ENCODE assay signal across 7 mouse cellular contexts in the genomic region with DNA sequence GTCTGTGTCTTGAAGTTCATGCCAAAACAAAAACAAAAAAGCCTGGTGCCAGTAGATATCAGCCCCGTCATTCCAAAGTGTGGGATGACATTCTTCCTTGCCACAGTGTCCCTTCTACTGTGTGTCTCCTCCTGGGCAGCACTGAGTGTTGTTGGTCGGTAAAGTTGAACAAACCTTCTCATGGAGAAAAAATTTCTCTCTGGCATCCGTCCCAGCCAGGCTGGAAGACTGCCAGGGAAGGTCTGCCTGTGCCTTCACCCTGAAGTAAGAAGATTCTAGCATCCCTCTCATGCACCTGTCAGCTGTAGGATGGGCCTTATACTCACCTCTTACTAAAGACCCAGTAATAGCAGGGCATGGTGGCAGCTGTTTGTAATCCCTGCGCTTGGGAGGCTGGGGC. TPM values are rescaled to one million over a fixed set of nuclear protein-coding genes. Genes with fewer than 3 reads are reported as not detected.
DNase-seq lines count a peak whose midpoint lies in the region; ATAC-seq and TF ChIP-seq lines count a peak whose summit lies in the region.

No protein-coding gene starts in this region.

- H3K9me3 ChIP-seq in midbrain, postnatal 0 days (ENCODE audit: low read length), result no peaks in the 10 kb centered on the region
- no peaks in the 10 kb centered on the region for H3K9me3 ChIP-seq in midbrain, embryonic 14.5 days (ENCODE audit: control insufficient read depth, low read length)

- no peak for ATAC-seq in midbrain, postnatal 0 days (ENCODE audit: low FRiP score)
- ATAC-seq in midbrain, embryonic 14.5 days (ENCODE audit: low FRiP score, low TSS enrichment), result no peak

- DNase-seq in midbrain, postnatal 0 days (ENCODE audit: low spot score), result peak; percentile 32
- DNase-seq in midbrain, embryonic 14.5 days, result no peak
- DNase-seq in brain, embryonic 14.5 days (ENCODE audit: low read depth), result peak; percentile 35
- peak; percentile 86 for DNase-seq in kidney, postnatal 10 days
- DNase-seq in urinary bladder, postnatal 25 days (ENCODE audit: low spot score), result peak; percentile 45
- DNase-seq in spleen, adult 12 weeks (ENCODE audit: low spot score), result no peak
- DNase-seq in c-Kit-positive CD71-positive TER-119-positive erythroid progenitor cells, embryonic 14.5 days (ENCODE audit: low spot score), result no peak

- H3K4me2 ChIP-seq in midbrain, postnatal 0 days (ENCODE audit: low read depth, low read length, poor library complexity, severe bottlenecking), result no peak overlapping the region
- H3K4me2 ChIP-seq in midbrain, embryonic 14.5 days (ENCODE audit: low read length), result no peak overlapping the region

- no peak overlapping the region for H3K27ac ChIP-seq in midbrain, postnatal 0 days (ENCODE audit: low read depth, low read length)
- H3K27ac ChIP-seq in midbrain, embryonic 14.5 days (replicated peaks; ENCODE audit: low read depth, low read length), result no peak overlapping the region

- H3K27me3 ChIP-seq in midbrain, postnatal 0 days (ENCODE audit: insufficient read depth, low read length), result no peaks in the 10 kb centered on the region
- H3K27me3 ChIP-seq in midbrain, embryonic 14.5 days (ENCODE audit: control insufficient read depth, insufficient read depth, low read length), result no peaks in the 10 kb centered on the region

- H3K4me3 ChIP-seq in midbrain, postnatal 0 days (ENCODE audit: low read depth, low read length), result no peak overlapping the region
- H3K4me3 ChIP-seq in midbrain, embryonic 14.5 days (replicated peaks; ENCODE audit: low read depth, low read length), result no peak overlapping the region

- no peak for TF ChIP-seq POLR2A in brain, embryonic 14.5 days (IDR thresholded peaks at IDR 0.05; ENCODE audit: borderline replicate concordance, extremely low read depth, insufficient read depth, insufficient read length, poor library complexity, severe bottlenecking)

- peaks cover 10% of the 10 kb centered on the region; the same call in 1 of the 2 replicates for H3K4me1 ChIP-seq in midbrain, postnatal 0 days (ENCODE audit: insufficient read depth, low read length)
- H3K4me1 ChIP-seq in midbrain, embryonic 14.5 days (ENCODE audit: control insufficient read depth, insufficient read depth, low read length), result peaks cover 17% of the 10 kb centered on the region

- no peak for TF ChIP-seq CTCF in midbrain, postnatal 0 days (IDR thresholded peaks at IDR 0.05)
- TF ChIP-seq CTCF in brain, embryonic 14.5 days (IDR thresholded peaks at IDR 0.05; ENCODE audit: borderline replicate concordance, extremely low read depth, insufficient read depth, insufficient read length), result no peak

- no peak overlapping the region for H3K9ac ChIP-seq in midbrain, postnatal 0 days (replicated peaks; ENCODE audit: low read length, poor library complexity, severe bottlenecking)
- no peak overlapping the region for H3K9ac ChIP-seq in midbrain, embryonic 14.5 days (replicated peaks; ENCODE audit: low read length)

- no peaks in the 10 kb centered on the region for H3K36me3 ChIP-seq in midbrain, postnatal 0 days (ENCODE audit: insufficient read depth, low read length)
- no peaks in the 10 kb centered on the region for H3K36me3 ChIP-seq in midbrain, embryonic 14.5 days (ENCODE audit: control insufficient read depth, insufficient read depth, low read length)

- 58% methylated on average over 4 of the region's 4 CpGs for WGBS in midbrain, postnatal 0 days
- WGBS in midbrain, embryonic 14.5 days, result 72% methylated on average over 4 of the region's 4 CpGs

RNA-seq across cellular contexts. Expression of a gene that starts 4.4 kb away (rescaled TPM):
- 28.9 and 37.0 TPM in 2 replicates for total RNA-seq in midbrain, postnatal 0 days (2014; rRNA removed)
- polyA plus RNA-seq in midbrain, postnatal 0 days (2015; fragmentation: Nextera tagmentation; extraction: Ambion mirVana), result 43.4 and 51.0 TPM in 2 replicates
- 57.1 and 61.1 TPM in 2 replicates for polyA plus RNA-seq in midbrain, embryonic 14.5 days (2014; fragmentation: Nextera tagmentation; extraction: Ambion mirVana)
- polyA plus RNA-seq in brain, embryonic 14.5 days (2012; rRNA removed), result 40.9 and 65.0 TPM in 2 replicates

RNA-seq across cellular contexts. Expression of a gene that starts 9.4 kb away (rescaled TPM):
- total RNA-seq in midbrain, postnatal 0 days (2014; rRNA removed), result not detected in 2 replicates
- 0.10 TPM in 1 of 2 replicates, not detected in the other for polyA plus RNA-seq in midbrain, postnatal 0 days (2015; fragmentation: Nextera tagmentation; extraction: Ambion mirVana)
- polyA plus RNA-seq in midbrain, embryonic 14.5 days (2014; fragmentation: Nextera tagmentation; extraction: Ambion mirVana), result 0.12 TPM in 1 of 2 replicates, not detected in the other
- 0.04 and 0.20 TPM in 2 replicates for polyA plus RNA-seq in brain, embryonic 14.5 days (2012; rRNA removed)

RNA-seq across cellular contexts. Expression of a gene that starts 25.9 kb away (rescaled TPM):
- total RNA-seq in midbrain, postnatal 0 days (2014; rRNA removed), result 72.9 and 79.6 TPM in 2 replicates
- 310 and 313 TPM in 2 replicates for polyA plus RNA-seq in midbrain, postnatal 0 days (2015; fragmentation: Nextera tagmentation; extraction: Ambion mirVana)
- polyA plus RNA-seq in midbrain, embryonic 14.5 days (2014; fragmentation: Nextera tagmentation; extraction: Ambion mirVana), result 330 and 375 TPM in 2 replicates
- 181 and 258 TPM in 2 replicates for polyA plus RNA-seq in brain, embryonic 14.5 days (2012; rRNA removed)

RNA-seq across cellular contexts. Expression of a gene that starts 26.4 kb away (rescaled TPM):
- total RNA-seq in midbrain, postnatal 0 days (2014; rRNA removed), result 26.0 and 33.4 TPM in 2 replicates
- polyA plus RNA-seq in midbrain, postnatal 0 days (2015; fragmentation: Nextera tagmentation; extraction: Ambion mirVana), result 43.0 and 50.3 TPM in 2 replicates
- 36.4 and 36.6 TPM in 2 replicates for polyA plus RNA-seq in midbrain, embryonic 14.5 days (2014; fragmentation: Nextera tagmentation; extraction: Ambion mirVana)
- polyA plus RNA-seq in brain, embryonic 14.5 days (2012; rRNA removed), result 37.2 and 38.4 TPM in 2 replicates

RNA-seq across cellular contexts. Expression of a gene that starts 31.9 kb away (rescaled TPM):
- 187 and 203 TPM in 2 replicates for total RNA-seq in midbrain, postnatal 0 days (2014; rRNA removed)
- polyA plus RNA-seq in midbrain, postnatal 0 days (2015; fragmentation: Nextera tagmentation; extraction: Ambion mirVana), result 332 and 342 TPM in 2 replicates
- polyA plus RNA-seq in midbrain, embryonic 14.5 days (2014; fragmentation: Nextera tagmentation; extraction: Ambion mirVana), result 225 and 299 TPM in 2 replicates
- 224 and 257 TPM in 2 replicates for polyA plus RNA-seq in brain, embryonic 14.5 days (2012; rRNA removed)

Comparison
In these comparisons a context has a peak if more than half of its experiments do, and no peak if none do; other contexts are left out.
1. DNase-seq: peak in midbrain, postnatal 0 days (single experiment), brain, embryonic 14.5 days (single experiment), kidney, postnatal 10 days (single experiment) and urinary bladder, postnatal 25 days (single experiment); none in midbrain, embryonic 14.5 days (single experiment), spleen, adult 12 weeks (single experiment) and c-Kit-positive CD71-positive TER-119-positive erythroid progenitor cells, embryonic 14.5 days (single experiment).